Mouse (Mus musculus) stomach, postnatal 0 days (tissue): ENCODE measurements around the gene Ppp2r3a. TPM values are rescaled to one million over a fixed set of nuclear protein-coding genes. Genes with fewer than 3 reads are reported as not detected.

ENCODE experiments used
- ATAC-seq: fragments of 200-750 bp; cut with Nextera tagmentation; 2 replicates; pipeline ENCODE4 v1.8.0; 2017; ENCODE audit not compliant: low FRiP score, low TSS enrichment
- DNase-seq: peaks from one replicate; pipeline ENCODE4 v3.0.0-alpha.2; 2016; ENCODE audit warnings: low spot score
- H3K27ac ChIP-seq: fragments of 300-500 bp; sonication (generic); replicated peaks from 2 replicates; pipeline ENCODE4 v1.5.1; 2014; ENCODE audit warnings: mild to moderate bottlenecking, control low read depth
- H3K27me3 ChIP-seq: fragments of 300-500 bp; sonication (generic); 2 replicates; pipeline ENCODE4 v1.6.1; 2014; ENCODE audit warnings: low read length; ENCODE audit not compliant: control insufficient read depth, insufficient read depth
- H3K36me3 ChIP-seq: fragments of 300-500 bp; sonication (generic); 2 replicates; pipeline ENCODE4 v1.6.1; 2014; ENCODE audit warnings: low read length, mixed read lengths; ENCODE audit not compliant: control insufficient read depth, insufficient read depth
- H3K4me1 ChIP-seq: fragments of 300-500 bp; sonication (generic); replicated peaks from 2 replicates; pipeline ENCODE4 v1.6.1; 2014; ENCODE audit warnings: antibody characterized with exemption; ENCODE audit not compliant: control insufficient read depth, insufficient read depth
- H3K4me2 ChIP-seq: fragments of 300-500 bp; sonication (generic); replicated peaks from 2 replicates; pipeline ENCODE4 v1.6.1; 2014; ENCODE audit warnings: low read depth, mild to moderate bottlenecking, control low read depth, moderate library complexity
- H3K4me3 ChIP-seq: fragments of 300-500 bp; sonication (generic); 2 replicates; pipeline ENCODE4 v1.5.1; 2014; ENCODE audit warnings: low read depth, low read length, control low read depth
- H3K9ac ChIP-seq: fragments of 300-500 bp; sonication (generic); 2 replicates; pipeline ENCODE4 v1.6.1; 2014; ENCODE audit warnings: mild to moderate bottlenecking, low read length, control low read depth, mixed read lengths
- H3K9me3 ChIP-seq: fragments of 300-500 bp; sonication (generic); 2 replicates; pipeline ENCODE4 v1.6.1; 2016; ENCODE audit warnings: low read length; ENCODE audit not compliant: control insufficient read depth
- CTCF ChIP-seq: IDR thresholded peaks from 2 replicates; pipeline ENCODE4 v1.5.1; 2016; ENCODE audit warnings: antibody characterized with exemption, low read depth, mild to moderate bottlenecking, moderate library complexity
- EP300 ChIP-seq: optimal IDR thresholded peaks from 2 replicates; pipeline ENCODE3; 2016; ENCODE audit warnings: antibody characterized with exemption
- WGBS: fragments of 180-500 bp; shearing (Covaris S2); extraction: QIAGEN DNeasy Blood & Tissue Kit; methylation state at CpG from one replicate; pipeline ENCODE4 v1.1.7; 2014; 5-methylcytosine and 5-hydroxymethylcytosine counted together
- polyA plus RNA-seq: library from polyadenylated mRNA; unstranded; fragments of >200 nt; fragmentation: Nextera tagmentation; extraction: Ambion mirVana; gene quantifications from 2 replicates; pipeline ENCODE4 v1.2.1, GENCODE M21; 2015

Gene Ppp2r3a
- polyA plus RNA-seq, 1 experiment from 2014 or later = 6.8 TPM

- Histone ChIP-seq H3K9ac (no peak overlapping the region), H3K27ac (no peak overlapping the region), H3K4me1 (no peaks in the 10 kb centered on the region), H3K4me2 (no peak overlapping the region), H3K9me3 (no peaks in the 10 kb centered on the region), H3K4me3 (no peak overlapping the region), H3K27me3 (no peaks in the 10 kb centered on the region), H3K36me3 (no peaks in the 10 kb centered on the region)
- DNase-seq = no peak
- no peak for ATAC-seq
- 84% methylated on average over 6 of the region's 6 CpGs for WGBS
- TF ChIP-seq CTCF (no peak), EP300 (no peak)
Observed at GRCm38 (mm10) chr9:101280867-101281266, 29.3 kb upstream of the Ppp2r3a start.

GRCm38 (mm10) chr9:101280211-101280610 is 28.6 kb upstream of the Ppp2r3a start:
- ATAC-seq (no peak), DNase-seq (no peak)
- Histone ChIP-seq H3K27me3 (no peaks in the 10 kb centered on the region), H3K4me2 (no peak overlapping the region), H3K4me3 (no peak overlapping the region), H3K9ac (no peak overlapping the region), H3K36me3 (no peaks in the 10 kb centered on the region), H3K4me1 (no peaks in the 10 kb centered on the region), H3K9me3 (no peaks in the 10 kb centered on the region), H3K27ac (no peak overlapping the region)
- TF ChIP-seq CTCF (no peak), EP300 (no peak)
- 64% methylated on average over 10 of the region's 10 CpGs for WGBS

- 65% methylated on average over 7 of the region's 7 CpGs for WGBS
- TF ChIP-seq EP300 = no peak
- no peak for TF ChIP-seq CTCF
- Histone ChIP-seq H3K4me1 (no peaks in the 10 kb centered on the region), H3K36me3 (no peaks in the 10 kb centered on the region), H3K27me3 (no peaks in the 10 kb centered on the region), H3K4me2 (no peak overlapping the region), H3K4me3 (no peak overlapping the region), H3K9me3 (no peaks in the 10 kb centered on the region), H3K9ac (no peak overlapping the region), H3K27ac (no peak overlapping the region)
- DNase-seq = no peak
- ATAC-seq = no peak
Observed at GRCm38 (mm10) chr9:101272715-101273114, 21.1 kb upstream of the Ppp2r3a start.

- 40% methylated on average over 5 of the region's 5 CpGs for WGBS
- Histone ChIP-seq H3K9me3 (no peaks in the 10 kb centered on the region), H3K9ac (no peak overlapping the region), H3K4me3 (no peak overlapping the region), H3K27me3 (no peaks in the 10 kb centered on the region), H3K36me3 (no peaks in the 10 kb centered on the region), H3K27ac (peak overlapping the region; percentile 36; the same call in 1 of the 2 replicates), H3K4me2 (no peak overlapping the region), H3K4me1 (no peaks in the 10 kb centered on the region)
- TF ChIP-seq CTCF (no peak), EP300 (no peak)
- DNase-seq = no peak
- peak; percentile 70 for ATAC-seq
Observed at GRCm38 (mm10) chr9:101270020-101270419, 18.4 kb upstream of the Ppp2r3a start.

- Histone ChIP-seq H3K9ac (no peak overlapping the region), H3K9me3 (no peaks in the 10 kb centered on the region), H3K27me3 (no peaks in the 10 kb centered on the region), H3K36me3 (no peaks in the 10 kb centered on the region), H3K4me1 (no peaks in the 10 kb centered on the region), H3K4me2 (no peak overlapping the region), H3K4me3 (no peak overlapping the region), H3K27ac (0 out of 2 replicates have a peak overlapping the region, but pooled peaks have one; percentile 35)
- TF ChIP-seq CTCF (no peak), EP300 (peak; percentile 17)
- no peak for ATAC-seq
- DNase-seq = no peak
- WGBS = 58% methylated on average over 8 of the region's 8 CpGs
Observed at GRCm38 (mm10) chr9:101266043-101266442, 14.4 kb upstream of the Ppp2r3a start.

- no peak overlapping the region for H3K4me2 ChIP-seq
- 56% methylated on average over 6 of the region's 6 CpGs for WGBS
- H3K27ac ChIP-seq = 0 out of 2 replicates have a peak overlapping the region, but pooled peaks have one; percentile 35
- no peak overlapping the region for H3K9ac ChIP-seq
- no peaks in the 10 kb centered on the region for H3K27me3 ChIP-seq
- H3K36me3 ChIP-seq = no peaks in the 10 kb centered on the region
- no peak for DNase-seq
- H3K9me3 ChIP-seq = no peaks in the 10 kb centered on the region
- TF ChIP-seq EP300 (peak; percentile 34), CTCF (no peak)
- H3K4me3 ChIP-seq = no peak overlapping the region
- H3K4me1 ChIP-seq = no peaks in the 10 kb centered on the region
- ATAC-seq = peak; percentile 54; the same call in 1 of the 2 replicates
Observed at GRCm38 (mm10) chr9:101265546-101265945, 14.0 kb upstream of the Ppp2r3a start.
